Mouse (Mus musculus): ENCODE results near the gene Sdc4. TPM values are rescaled to one million over a fixed set of nuclear protein-coding genes. Genes with fewer than 3 reads are reported as not detected.

Gene Sdc4
- total RNA-seq (2014; rRNA removed) (511 and 573 TPM in 2 replicates), polyA plus RNA-seq (2012; rRNA removed) (178 and 182 TPM in 2 replicates)

- peaks cover 15% of the 10 kb centered on the region; the same call in 1 of the 2 replicates for H3K36me3 ChIP-seq (ENCODE audit: control insufficient read depth, insufficient read depth, low read length)
- H3K27ac ChIP-seq (replicated peaks; ENCODE audit: insufficient read depth, low read depth, low read length) = peak within 1 kb of the TSS; percentile 80
- peak within 1 kb of the TSS; percentile 75 for H3K4me3 ChIP-seq (ENCODE audit: insufficient read depth, low read depth, low read length)
- H3K79me2 ChIP-seq (ENCODE audit: control insufficient read depth, insufficient read depth, low read length) = peaks cover 27% of the 10 kb centered on the region
- DNase-seq (ENCODE audit: extremely low read depth, low read depth, low spot score) = no peak
- peak within 1 kb of the TSS; percentile 91 for H3K9ac ChIP-seq (ENCODE audit: low read depth, low read length)
- H3K27me3 ChIP-seq (ENCODE audit: control insufficient read depth, insufficient read depth, low read length) = no peaks in the 10 kb centered on the region
- WGBS = 4% methylated on average over 18 of the region's 18 CpGs
- H3K4me1 ChIP-seq (ENCODE audit: control insufficient read depth, insufficient read depth, low read length) = peaks cover 9% of the 10 kb centered on the region
- no peak for TF ChIP-seq POLR2A (IDR thresholded peaks at IDR 0.05; ENCODE audit: extremely low read depth, insufficient read depth, low read length)
- no peak for TF ChIP-seq CTCF (IDR thresholded peaks at IDR 0.05; ENCODE audit: low read depth, low read length)
Measured at GRCm38 (mm10) chr2:164443460-164444000, at the start of gene Sdc4. Gene Sdc4 (minus strand): TSS chr2:164443887.

- H3K36me3 ChIP-seq (ENCODE audit: control insufficient read depth, insufficient read depth, low read length) = no peaks in the 10 kb centered on the region
- no peak overlapping the region for H3K9ac ChIP-seq (ENCODE audit: low read depth, low read length)
- TF ChIP-seq POLR2A (IDR thresholded peaks at IDR 0.05; ENCODE audit: extremely low read depth, insufficient read depth, low read length) (no peak), CTCF (IDR thresholded peaks at IDR 0.05; ENCODE audit: low read depth, low read length) (no peak)
- H3K79me2 ChIP-seq (ENCODE audit: control insufficient read depth, insufficient read depth, low read length) = no peaks in the 10 kb centered on the region
- peaks cover 7% of the 10 kb centered on the region; the same call in 1 of the 2 replicates for H3K4me1 ChIP-seq (ENCODE audit: control insufficient read depth, insufficient read depth, low read length)
- no peak overlapping the region for H3K4me3 ChIP-seq (ENCODE audit: insufficient read depth, low read depth, low read length)
- DNase-seq (ENCODE audit: extremely low read depth, low read depth, low spot score) = no peak
- H3K27me3 ChIP-seq (ENCODE audit: control insufficient read depth, insufficient read depth, low read length) = no peaks in the 10 kb centered on the region; the same call in 1 of the 2 replicates
- 79% methylated on average over 9 of the region's 9 CpGs for WGBS
- no peak overlapping the region for H3K27ac ChIP-seq (replicated peaks; ENCODE audit: insufficient read depth, low read depth, low read length)
Measured at GRCm38 (mm10) chr2:164487812-164488211, 44.1 kb upstream of the Sdc4 start.

DNA sequence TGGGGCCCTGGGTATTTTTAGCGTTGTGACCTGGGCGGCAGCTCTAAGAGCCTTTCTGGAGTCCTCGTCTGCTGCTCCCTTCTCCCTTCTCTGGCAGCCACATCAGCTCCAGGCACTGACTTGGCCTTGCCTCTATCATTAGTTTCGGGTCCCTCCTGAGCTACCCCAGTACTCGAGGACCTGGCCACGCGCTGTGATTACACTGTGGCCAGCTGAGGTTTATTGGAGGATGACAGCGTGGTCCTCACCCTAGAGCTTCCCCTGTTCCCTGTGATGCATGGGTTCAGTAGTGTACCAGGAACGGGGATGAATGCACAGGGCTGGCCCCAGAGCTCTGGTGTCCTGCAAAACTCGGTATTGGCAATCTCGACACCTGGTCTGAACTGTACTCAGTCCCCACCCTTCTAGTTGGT lies 43.4 kb upstream of the Sdc4 start:
- Histone ChIP-seq H3K36me3 (ENCODE audit: control insufficient read depth, insufficient read depth, low read length) (no peaks in the 10 kb centered on the region), H3K4me1 (ENCODE audit: control insufficient read depth, insufficient read depth, low read length) (peaks cover 7% of the 10 kb centered on the region; the same call in 1 of the 2 replicates), H3K27ac (replicated peaks; ENCODE audit: insufficient read depth, low read depth, low read length) (no peak overlapping the region), H3K79me2 (ENCODE audit: control insufficient read depth, insufficient read depth, low read length) (no peaks in the 10 kb centered on the region), H3K4me3 (ENCODE audit: insufficient read depth, low read depth, low read length) (peak overlapping the region; percentile 93), H3K27me3 (ENCODE audit: control insufficient read depth, insufficient read depth, low read length) (no peaks in the 10 kb centered on the region; the same call in 1 of the 2 replicates), H3K9ac (ENCODE audit: low read depth, low read length) (peak overlapping the region; percentile 92)
- no peak for DNase-seq (ENCODE audit: extremely low read depth, low read depth, low spot score)
- 22% methylated on average over 11 of the region's 11 CpGs for WGBS
- no peak for TF ChIP-seq CTCF (IDR thresholded peaks at IDR 0.05; ENCODE audit: low read depth, low read length)
- TF ChIP-seq POLR2A (IDR thresholded peaks at IDR 0.05; ENCODE audit: extremely low read depth, insufficient read depth, low read length) = no peak

- Histone ChIP-seq H3K4me3 (ENCODE audit: insufficient read depth, low read depth, low read length) (peak overlapping the region; percentile 93), H3K27ac (replicated peaks; ENCODE audit: insufficient read depth, low read depth, low read length) (no peak overlapping the region), H3K9ac (ENCODE audit: low read depth, low read length) (peak overlapping the region; percentile 92), H3K4me1 (ENCODE audit: control insufficient read depth, insufficient read depth, low read length) (peaks cover 7% of the 10 kb centered on the region; the same call in 1 of the 2 replicates), H3K79me2 (ENCODE audit: control insufficient read depth, insufficient read depth, low read length) (no peaks in the 10 kb centered on the region), H3K27me3 (ENCODE audit: control insufficient read depth, insufficient read depth, low read length) (no peaks in the 10 kb centered on the region; the same call in 1 of the 2 replicates), H3K36me3 (ENCODE audit: control insufficient read depth, insufficient read depth, low read length) (no peaks in the 10 kb centered on the region)
- under 1% methylated on average over 85 of the region's 90 CpGs for WGBS
- TF ChIP-seq POLR2A (IDR thresholded peaks at IDR 0.05; ENCODE audit: extremely low read depth, insufficient read depth, low read length) = no peak
- no peak for TF ChIP-seq CTCF (IDR thresholded peaks at IDR 0.05; ENCODE audit: low read depth, low read length)
- no peak for DNase-seq (ENCODE audit: extremely low read depth, low read depth, low spot score)
Measured at GRCm38 (mm10) chr2:164486258-164487114, 42.8 kb upstream of the Sdc4 start.

DNA sequence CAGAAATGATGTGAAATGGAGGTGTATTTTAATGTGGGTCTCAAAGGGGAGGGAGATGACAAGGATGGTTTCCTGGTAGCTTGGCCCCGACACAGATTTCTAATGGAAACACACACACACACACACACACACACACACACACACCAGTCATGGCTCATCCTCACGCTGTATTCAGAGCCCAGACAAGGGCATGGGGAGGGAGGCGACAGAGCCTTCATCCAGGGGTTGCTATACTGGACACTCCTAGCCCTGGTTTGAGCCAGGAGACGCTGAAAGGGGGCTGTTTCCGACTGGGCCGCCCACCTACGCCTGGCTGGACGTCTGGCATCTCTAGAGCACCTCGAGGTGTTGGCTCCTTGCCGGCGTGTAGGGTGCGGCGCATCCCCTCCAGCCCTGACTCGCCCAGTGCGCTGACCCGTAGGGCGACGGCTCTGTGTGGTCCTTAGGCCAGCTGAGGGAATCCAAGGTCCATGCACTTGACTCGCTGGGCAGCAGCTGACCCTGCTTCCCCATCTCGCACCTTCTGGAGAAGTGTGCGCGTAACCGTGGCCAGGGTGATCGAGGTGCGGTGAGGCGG lies 42.1 kb upstream of the Sdc4 start, which contains the start of gene Dbndd2:
TSS of gene Dbndd2 (plus strand) at position 426 of the 577 bp plus-strand sequence.
- Histone ChIP-seq H3K79me2 (ENCODE audit: control insufficient read depth, insufficient read depth, low read length) (no peaks in the 10 kb centered on the region), H3K27me3 (ENCODE audit: control insufficient read depth, insufficient read depth, low read length) (no peaks in the 10 kb centered on the region; the same call in 1 of the 2 replicates), H3K4me3 (ENCODE audit: insufficient read depth, low read depth, low read length) (peak within 1 kb of the TSS; percentile 93), H3K9ac (ENCODE audit: low read depth, low read length) (peak within 1 kb of the TSS; percentile 92), H3K4me1 (ENCODE audit: control insufficient read depth, insufficient read depth, low read length) (peaks cover 7% of the 10 kb centered on the region; the same call in 1 of the 2 replicates), H3K27ac (replicated peaks; ENCODE audit: insufficient read depth, low read depth, low read length) (no peak within 1 kb of the TSS), H3K36me3 (ENCODE audit: control insufficient read depth, insufficient read depth, low read length) (no peaks in the 10 kb centered on the region)
- DNase-seq (ENCODE audit: extremely low read depth, low read depth, low spot score) = no peak
- TF ChIP-seq CTCF (IDR thresholded peaks at IDR 0.05; ENCODE audit: low read depth, low read length) (no peak), POLR2A (IDR thresholded peaks at IDR 0.05; ENCODE audit: extremely low read depth, insufficient read depth, low read length) (no peak)
- WGBS = 8% methylated on average over 26 of the region's 26 CpGs

Measured in liver, adult 2 months (tissue).